Mouse (Mus musculus) brain, embryonic 14.5 days (tissue): ENCODE results near the gene Ppp2r5d.

ENCODE experiments used
- CTCF ChIP-seq: fragments of 200-500 bp; IDR thresholded peaks from 2 replicates; pipeline ENCODE4 v1.5.1; 2012; ENCODE audit warnings: inconsistent platforms, mild to moderate bottlenecking, moderate library complexity, borderline replicate concordance; ENCODE audit not compliant: insufficient read depth, insufficient read length; ENCODE audit errors: extremely low read depth
- POLR2A ChIP-seq: fragments of 200-500 bp; IDR thresholded peaks from 2 replicates; pipeline ENCODE4 v1.6.1; 2012; ENCODE audit warnings: mild to moderate bottlenecking, inconsistent platforms, borderline replicate concordance; ENCODE audit not compliant: poor library complexity, insufficient read depth, insufficient read length, severe bottlenecking; ENCODE audit errors: extremely low read depth

DNA sequence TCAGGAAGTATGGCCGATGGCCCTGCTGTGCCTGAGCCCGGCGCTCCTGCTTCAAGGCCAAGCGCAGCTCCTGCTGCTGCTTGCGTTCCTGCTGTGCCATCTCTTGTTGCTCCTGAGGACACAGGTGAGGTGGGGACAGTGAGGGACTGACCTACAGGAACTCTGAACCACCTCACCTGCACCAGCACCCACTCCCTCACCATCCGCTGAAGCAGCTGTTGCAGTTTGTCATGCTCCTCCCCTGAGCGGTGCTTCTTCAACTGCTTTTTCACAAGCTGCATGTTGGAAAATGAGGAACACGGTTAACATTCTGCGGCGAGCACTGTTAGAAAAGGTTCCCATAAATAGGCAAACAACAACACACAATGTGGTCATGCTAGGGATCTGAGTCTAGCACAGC is 35.0 kb downstream of the Ppp2r5d start:
- TF ChIP-seq POLR2A, result no peak
- TF ChIP-seq CTCF, result no peak
